Mouse (Mus musculus): ENCODE data around the gene Slc22a2.

Gene Slc22a2

GRCm38 (mm10) chr17:12619641-12620040 lies 35.7 kb downstream of the Slc22a2 start:
- CTCF ChIA-PET = no interaction called here
- POLR2A ChIA-PET = no interaction called here

- ChIA-PET POLR2A (no interaction called here), CTCF (no interaction called here)
Observed at GRCm38 (mm10) chr17:12627983-12628382, 44.1 kb downstream of the Slc22a2 start.

GRCm38 (mm10) chr17:12630976-12631730 lies 47.2 kb downstream of the Slc22a2 start:
- ChIA-PET CTCF (no interaction called here), POLR2A (interaction anchor here in 1 of 4 experiments (1.3 to 1.5 kb wide), 2 partner anchors 16 to 163 kb away, joined by 3 read pairs; no protein-coding TSS in a partner anchor)

GRCm38 (mm10) chr17:12631771-12632600 lies 48.1 kb downstream of the Slc22a2 start:
- CTCF ChIA-PET = no interaction called here

GRCm38 (mm10) chr17:12634814-12635213 lies 50.9 kb downstream of the Slc22a2 start:
- ChIA-PET POLR2A (no interaction called here), CTCF (no interaction called here)

More at GRCm38 (mm10) chr17:12631771-12632600, 48.1 kb downstream of the Slc22a2 start:
- POLR2A ChIA-PET = interaction anchor here in 1 of 4 experiments (1.3 to 1.5 kb wide), 2 partner anchors 16 to 162 kb away, joined by 3 read pairs; no protein-coding TSS in a partner anchor

GRCm38 (mm10) chr17:12639585-12639984 lies 55.7 kb downstream of the Slc22a2 start:
- POLR2A ChIA-PET = no interaction called here
- CTCF ChIA-PET = interaction anchor here in 1 of 4 experiments (0.6 kb wide), 1 partner anchor 19 kb away, joined by 3 read pairs; no protein-coding TSS in a partner anchor

GRCm38 (mm10) chr17:12641087-12641486 lies 57.2 kb downstream of the Slc22a2 start:
- POLR2A ChIA-PET = no interaction called here
- CTCF ChIA-PET = no interaction called here

- ChIA-PET POLR2A (no interaction called here), CTCF (no interaction called here)
Observed at GRCm38 (mm10) chr17:12645461-12645860, 61.5 kb downstream of the Slc22a2 start.

- ChIA-PET POLR2A (no interaction called here), CTCF (no interaction called here)
Observed at GRCm38 (mm10) chr17:12652604-12653003, 68.7 kb downstream of the Slc22a2 start.

- CTCF ChIA-PET = interaction anchor here in 1 of 4 experiments (0.5 kb wide), 1 partner anchor 287 kb away, joined by 3 read pairs; no protein-coding TSS in a partner anchor
- POLR2A ChIA-PET = interaction anchor here in 1 of 4 experiments (0.6 kb wide), 1 partner anchor 1064 kb away, joined by 4 read pairs; no protein-coding TSS in a partner anchor
Observed at GRCm38 (mm10) chr17:12654061-12654460, 70.1 kb downstream of the Slc22a2 start.

- CTCF ChIA-PET = no interaction called here
- POLR2A ChIA-PET = no interaction called here
Observed at GRCm38 (mm10) chr17:12655826-12656225, 71.9 kb downstream of the Slc22a2 start.

- POLR2A ChIA-PET = no interaction called here
- CTCF ChIA-PET = no interaction called here
Observed at GRCm38 (mm10) chr17:12658784-12659183, 74.9 kb downstream of the Slc22a2 start.

- ChIA-PET POLR2A (no interaction called here), CTCF (interaction anchor here in 2 of 4 experiments (1.2 to 2.7 kb wide), 4 partner anchors 11 to 205 kb away, joined by 3 to 13 read pairs (median 6); no protein-coding TSS in a partner anchor)
Observed at GRCm38 (mm10) chr17:12659233-12659632, 75.3 kb downstream of the Slc22a2 start.

GRCm38 (mm10) chr17:12660572-12661260 lies 76.8 kb downstream of the Slc22a2 start:
- POLR2A ChIA-PET = interaction anchor here in 2 of 4 experiments (0.6 to 0.9 kb wide), 3 partner anchors 28 to 1214 kb away, joined by 3 read pairs; no protein-coding TSS in a partner anchor

GRCm38 (mm10) chr17:12664156-12664555 lies 80.2 kb downstream of the Slc22a2 start:
- ChIA-PET POLR2A (no interaction called here), CTCF (no interaction called here)

More at GRCm38 (mm10) chr17:12660572-12661260, 76.8 kb downstream of the Slc22a2 start:
- CTCF ChIA-PET = interaction anchor here (0.6 to 2.7 kb wide), 18 partner anchors 8 to 624 kb away, joined by 3 to 14 read pairs (median 3); no protein-coding TSS in a partner anchor

GRCm38 (mm10) chr17:12668478-12669362 lies 84.8 kb downstream of the Slc22a2 start:
- ChIA-PET POLR2A (no interaction called here), CTCF (interaction anchor here in 2 of 4 experiments (1.0 to 2.5 kb wide), 2 partner anchors 8 kb away, joined by 3 to 7 read pairs; no protein-coding TSS in a partner anchor)

GRCm38 (mm10) chr17:12669363-12669679 lies 85.4 kb downstream of the Slc22a2 start:
- ChIA-PET POLR2A (no interaction called here), CTCF (interaction anchor here in 2 of 4 experiments (1.0 to 2.5 kb wide), 2 partner anchors 9 kb away, joined by 3 to 7 read pairs; no protein-coding TSS in a partner anchor)

- CTCF ChIA-PET = interaction anchor here in 3 of 4 experiments (0.6 to 2.5 kb wide), 3 partner anchors 11 to 852 kb away, joined by 3 to 7 read pairs (median 3); no protein-coding TSS in a partner anchor
- POLR2A ChIA-PET = no interaction called here
Observed at GRCm38 (mm10) chr17:12671029-12671605, 87.2 kb downstream of the Slc22a2 start.

All from embryonic stem cell, embryonic (primary cell).